Mouse (Mus musculus) kidney, adult 18-20 months (tissue): ENCODE measurements at regions not wholly inside any gene's neighbourhood (a gene's known extent, or its start where the extent isn't known, plus 50 kb on each side); places are given as distances from the start of the nearest gene placed in this dataset.

Source experiments
- DNase-seq: peaks from one replicate; pipeline ENCODE4 v3.0.0; 2021

- no peak for DNase-seq
Measured at GRCm38 (mm10) chr11:114321527-114321926, 254.7 kb upstream of the Sdk2 start.

- no peak for DNase-seq
Measured at GRCm38 (mm10) chr11:114315274-114315673, 248.4 kb upstream of the Sdk2 start.

GRCm38 (mm10) chr11:114313652-114314051 lies 246.8 kb upstream of the Sdk2 start:
- no peak for DNase-seq

GRCm38 (mm10) chr11:114311640-114312039 lies 244.8 kb upstream of the Sdk2 start:
- no peak for DNase-seq

- no peak for DNase-seq
Measured at GRCm38 (mm10) chr11:114303636-114304354, 236.9 kb upstream of the Sdk2 start.

- DNase-seq, result no peak
Measured at GRCm38 (mm10) chr11:114300611-114301319, 233.9 kb upstream of the Sdk2 start.

GRCm38 (mm10) chr11:114296816-114297334 lies 230.0 kb upstream of the Sdk2 start:
- DNase-seq, result no peak

GRCm38 (mm10) chr11:114294511-114295250 lies 227.8 kb upstream of the Sdk2 start:
- no peak for DNase-seq

- no peak for DNase-seq
Measured at GRCm38 (mm10) chr11:114291258-114291657, 224.4 kb upstream of the Sdk2 start.

- DNase-seq, result no peak
Measured at GRCm38 (mm10) chr11:114289946-114290345, 223.1 kb upstream of the Sdk2 start.

- no peak for DNase-seq
Measured at GRCm38 (mm10) chr11:114284820-114285666, 218.2 kb upstream of the Sdk2 start.

GRCm38 (mm10) chr11:114283208-114283607 lies 216.4 kb upstream of the Sdk2 start:
- DNase-seq, result peak; percentile 6

- DNase-seq, result no peak
Measured at GRCm38 (mm10) chr11:114282566-114282965, 215.7 kb upstream of the Sdk2 start.

GRCm38 (mm10) chr11:114281846-114282245 lies 215.0 kb upstream of the Sdk2 start:
- DNase-seq, result no peak

- no peak for DNase-seq
Measured at GRCm38 (mm10) chr11:114281041-114281695, 214.3 kb upstream of the Sdk2 start.

- DNase-seq, result no peak
Measured at GRCm38 (mm10) chr11:114277513-114278304, 210.9 kb upstream of the Sdk2 start.

GRCm38 (mm10) chr11:114270358-114271072 lies 203.7 kb upstream of the Sdk2 start:
- no peak for DNase-seq

- no peak for DNase-seq
Measured at GRCm38 (mm10) chr11:114261959-114262358, 195.1 kb upstream of the Sdk2 start.

GRCm38 (mm10) chr11:114258218-114258617 lies 191.4 kb upstream of the Sdk2 start:
- no peak for DNase-seq

- no peak for DNase-seq
Measured at GRCm38 (mm10) chr11:114257756-114258155, 190.9 kb upstream of the Sdk2 start.
